Mouse (Mus musculus): Measurements from ENCODE around the gene Prkra.

Gene Prkra

DNA sequence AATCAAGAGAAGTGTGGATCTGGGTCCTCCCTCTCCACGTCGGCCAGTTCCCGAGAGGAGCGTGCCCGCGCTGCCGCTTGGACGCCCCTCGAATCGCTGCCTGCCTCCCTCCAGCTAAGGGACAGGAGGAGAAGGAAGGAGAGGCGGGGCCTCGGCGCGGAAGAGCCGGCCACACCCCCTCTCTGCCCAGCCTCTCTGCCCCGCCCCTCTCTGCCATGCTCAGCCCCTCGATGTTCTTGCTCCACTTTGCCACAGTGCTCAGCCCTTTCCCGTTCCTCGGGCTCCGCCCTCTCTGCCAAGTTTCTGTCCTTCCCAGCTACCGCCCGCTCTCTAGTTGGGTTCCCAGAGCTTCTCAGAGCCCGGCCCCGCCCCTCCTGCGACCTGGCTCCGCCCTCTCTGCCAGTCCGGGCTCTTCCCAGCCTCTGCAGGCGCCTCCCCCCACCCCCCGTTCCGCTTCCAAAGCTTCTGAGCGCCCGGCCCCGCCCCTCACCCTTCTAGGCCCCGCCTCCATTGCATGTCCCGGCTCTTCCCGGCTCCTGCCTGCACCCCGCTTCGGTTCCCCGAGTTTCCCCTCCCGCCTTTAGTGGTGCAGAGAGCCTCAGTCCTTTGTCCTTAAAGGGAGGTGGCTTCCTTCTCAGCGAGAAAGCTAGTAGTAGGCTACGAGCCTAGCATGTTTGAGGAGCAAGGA lies at the start of gene Prkra, which contains the start of gene Pjvk:
Prkra (minus strand) TSS at position 133 of the 688 bp plus-strand sequence.
Pjvk (plus strand) TSS at position 594 of the 688 bp plus-strand sequence.
- DNase-seq (ENCODE audit: low read depth) = peak; percentile 99

DNA sequence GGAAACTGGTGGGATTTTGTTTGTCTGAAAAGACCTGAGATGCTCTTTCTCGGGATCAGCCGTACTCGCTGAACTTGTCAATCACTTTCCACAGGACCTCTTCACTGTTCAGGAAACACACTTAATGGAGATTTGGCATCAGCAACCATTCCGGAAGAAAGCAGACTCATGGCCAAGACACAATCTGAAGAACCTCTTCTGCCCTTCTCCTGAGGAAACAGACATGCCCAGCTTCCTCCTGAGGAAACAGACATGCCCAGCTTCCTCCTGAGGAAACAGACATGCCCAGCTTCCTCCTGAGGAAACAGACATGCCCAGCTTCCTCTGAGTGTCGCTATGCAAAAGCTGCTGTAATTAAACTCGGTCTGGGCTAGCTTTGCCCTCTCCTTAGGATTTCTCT lies 47.5 kb upstream of the Prkra start:
- DNase-seq (ENCODE audit: low read depth) = no peak

DNA sequence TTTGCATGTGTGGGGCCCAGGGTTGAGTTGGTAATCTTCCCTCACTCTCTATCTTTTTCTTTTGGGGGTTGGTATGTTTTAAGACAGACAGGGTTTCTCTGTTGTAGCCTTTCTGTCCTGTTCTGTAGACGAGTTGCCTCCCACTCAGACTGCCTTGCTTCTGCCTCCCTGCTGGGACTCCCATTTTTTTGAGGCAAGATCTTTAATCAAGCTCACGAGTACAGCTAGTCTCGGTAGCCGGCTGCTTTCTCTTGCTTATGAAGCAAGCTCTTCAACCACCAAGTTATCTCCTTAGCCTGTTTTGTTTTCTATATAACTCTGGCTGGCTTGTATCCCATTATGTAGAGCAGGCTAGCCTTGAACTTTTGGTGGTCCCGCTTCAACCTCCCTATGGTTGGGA lies 46.0 kb upstream of the Prkra start:
- no peak for DNase-seq (ENCODE audit: low read depth)

DNA sequence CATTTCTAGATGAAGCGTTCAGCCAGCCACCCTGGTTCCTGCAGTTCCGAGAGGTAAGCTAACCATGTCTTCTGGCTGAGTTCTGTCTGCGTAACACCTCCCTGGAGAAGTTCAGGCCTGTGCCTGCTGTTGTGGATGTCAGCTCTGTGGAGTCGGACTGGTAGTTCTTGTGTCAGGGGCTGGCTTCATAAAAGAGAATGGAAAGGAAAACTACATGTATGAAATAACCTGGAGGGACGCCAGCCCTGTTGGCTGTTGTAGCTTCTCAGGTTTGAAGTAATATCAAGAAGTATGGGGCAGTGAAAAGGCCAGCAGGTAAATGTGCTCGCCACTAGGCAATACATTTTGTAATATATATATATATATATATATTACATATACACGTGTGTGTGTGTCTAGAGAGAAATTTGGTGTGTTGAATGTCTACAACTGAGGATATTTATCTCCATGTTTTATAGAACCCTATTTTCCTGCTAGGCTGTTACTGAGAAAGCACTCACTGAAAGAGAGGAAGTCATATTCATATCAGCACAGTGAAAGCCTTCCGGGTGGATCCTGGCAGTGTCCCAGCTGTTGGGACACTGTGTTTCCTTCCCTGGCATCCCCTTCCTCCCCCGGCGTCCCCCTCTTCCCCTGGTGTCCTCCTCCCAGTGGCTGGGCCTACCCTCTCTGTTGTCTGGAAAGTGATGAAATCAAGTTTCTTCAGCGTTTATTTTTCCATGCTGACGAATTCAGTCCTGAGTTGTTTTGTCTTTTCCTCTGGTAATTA lies 42.8 kb upstream of the Prkra start:
- no peak for DNase-seq (ENCODE audit: low read depth)

DNA sequence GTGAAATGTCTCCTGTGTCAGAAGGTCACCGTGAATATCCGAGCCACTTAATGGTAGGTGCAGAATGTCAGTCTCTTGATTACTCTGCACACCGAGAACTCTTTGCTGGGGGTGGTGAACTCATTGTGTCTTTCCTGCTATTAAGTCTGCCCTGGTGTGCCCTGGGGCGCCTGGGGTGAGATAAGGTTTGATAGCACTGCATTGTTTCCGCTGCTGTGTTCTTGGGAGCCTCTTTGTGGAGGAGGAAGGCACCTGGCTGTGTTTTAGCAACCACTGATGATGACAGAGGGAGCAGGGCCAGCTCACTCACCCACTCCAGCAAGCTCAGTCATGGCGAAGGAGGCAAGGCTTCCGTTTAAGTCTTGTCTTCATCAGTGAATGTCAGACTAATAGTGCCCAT lies 40.3 kb upstream of the Prkra start:
- DNase-seq (ENCODE audit: low read depth) = no peak

DNA sequence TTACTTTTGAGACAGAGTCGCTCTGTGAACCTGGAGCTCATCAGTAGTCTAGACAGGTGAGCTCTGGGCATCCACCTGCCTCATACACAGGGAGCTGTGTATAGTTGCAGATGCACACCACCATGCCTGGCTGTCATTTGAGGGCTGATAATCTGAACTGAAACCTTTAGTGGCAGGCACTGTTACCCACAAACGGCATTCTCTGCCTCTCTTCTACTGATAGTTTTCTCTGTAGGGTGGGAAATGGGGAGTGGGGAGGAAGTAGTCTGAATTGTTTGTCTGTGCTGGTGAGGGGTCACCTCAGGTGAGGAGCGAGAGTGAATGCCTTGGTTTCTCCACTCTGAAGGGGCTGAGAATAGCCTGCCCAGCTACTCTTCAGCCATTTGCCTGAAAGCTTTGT lies 39.8 kb upstream of the Prkra start:
- no peak for DNase-seq (ENCODE audit: low read depth)

DNA sequence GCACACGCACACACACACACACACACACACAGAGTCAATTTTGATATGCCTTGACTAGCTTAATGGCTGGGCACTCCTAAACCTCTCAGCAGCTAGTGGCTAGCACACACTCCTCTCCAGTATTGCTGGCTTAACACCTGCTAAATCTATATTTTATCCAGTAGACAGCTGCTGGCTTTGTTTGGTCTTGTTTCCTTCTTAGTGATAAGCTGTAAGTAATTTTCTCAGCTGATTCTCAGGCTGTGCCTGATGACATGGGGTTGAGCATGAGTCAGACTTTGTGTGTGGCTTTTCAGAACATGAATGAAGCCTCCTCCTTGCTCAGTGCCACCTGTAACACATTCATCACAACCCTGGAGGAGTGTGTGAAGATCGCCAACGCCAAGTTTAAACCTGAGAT lies 39.2 kb upstream of the Prkra start:
- no peak for DNase-seq (ENCODE audit: low read depth)

DNA sequence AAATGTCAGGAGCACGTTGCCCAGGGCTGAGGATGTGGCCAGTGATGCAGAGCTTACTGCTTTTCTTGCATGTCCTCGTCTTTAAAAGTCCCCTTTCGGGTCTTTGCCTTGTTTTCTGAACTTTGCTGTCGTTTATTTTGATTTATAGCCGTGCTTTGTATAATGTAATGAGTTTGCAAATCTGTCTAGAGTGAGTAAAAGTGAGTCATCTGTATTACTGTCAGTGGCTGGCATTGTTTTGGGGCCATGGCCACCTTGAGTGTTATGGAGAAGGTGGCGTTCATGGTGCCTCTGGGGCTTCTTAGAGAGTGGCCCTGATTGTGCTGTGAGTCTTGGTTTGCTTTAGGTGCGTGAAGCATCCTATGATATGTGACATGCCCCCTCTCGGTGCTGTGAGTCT lies 34.5 kb upstream of the Prkra start:
- DNase-seq (ENCODE audit: low read depth) = no peak

DNA sequence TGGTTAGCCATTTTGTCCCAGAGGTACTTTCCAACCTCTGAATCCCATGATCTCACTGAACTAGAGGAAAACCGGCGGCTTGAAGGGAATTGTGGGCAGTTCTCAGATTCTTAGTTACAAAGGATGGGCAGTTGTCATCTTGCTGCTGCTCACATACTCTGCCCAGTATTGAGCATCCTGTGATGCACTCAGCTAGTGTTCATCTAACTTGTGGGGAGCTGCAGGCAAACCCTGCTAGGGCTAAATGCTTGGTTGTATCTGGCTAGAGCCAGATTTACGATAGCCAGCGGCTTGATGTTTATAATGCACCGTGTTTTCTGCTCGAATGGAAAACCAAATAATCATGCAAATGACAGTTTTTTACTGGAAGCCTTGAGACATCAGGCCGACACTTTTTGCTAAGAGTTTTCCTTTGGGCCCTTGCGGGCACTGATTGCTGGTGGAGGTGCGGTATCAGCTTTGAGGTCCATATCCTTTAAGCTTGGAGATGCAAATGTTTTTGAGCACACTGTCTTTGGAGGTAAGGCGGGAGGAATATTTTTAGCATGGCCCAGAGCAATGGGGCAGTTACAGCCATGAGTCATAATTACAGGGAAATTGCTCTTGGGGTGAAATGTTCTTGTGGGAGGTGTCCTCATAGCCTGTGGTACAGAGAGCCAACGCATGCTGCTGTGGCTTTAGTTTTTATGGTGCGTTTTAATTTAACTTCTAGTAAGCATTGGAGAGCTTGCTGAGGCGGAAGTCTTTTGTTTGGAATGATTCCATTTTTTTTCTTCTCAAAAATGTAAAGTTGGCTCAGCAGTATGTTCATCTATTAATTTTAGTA lies 28.8 kb upstream of the Prkra start:
- peak; percentile 64 for DNase-seq (ENCODE audit: low read depth)

DNA sequence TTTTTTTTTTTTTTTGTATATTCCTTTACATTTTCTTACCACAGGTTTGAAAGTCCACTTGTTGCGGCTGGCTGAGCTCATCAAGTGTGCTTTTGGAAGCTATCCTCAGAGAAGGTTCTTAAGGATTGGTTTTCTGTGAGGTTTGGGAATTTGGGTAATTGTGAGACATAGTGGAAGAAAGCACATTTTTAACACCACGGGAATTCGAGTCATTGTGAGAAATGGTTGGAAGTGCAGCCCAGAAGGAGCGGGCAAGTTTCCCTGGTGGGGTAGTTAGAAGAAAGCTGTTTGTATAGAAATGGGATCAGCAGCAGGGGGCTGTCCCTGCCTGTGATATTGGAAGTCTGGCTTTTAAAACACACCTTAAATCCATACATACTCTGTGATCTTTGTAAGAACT lies 28.1 kb upstream of the Prkra start:
- no peak for DNase-seq (ENCODE audit: low read depth)

DNA sequence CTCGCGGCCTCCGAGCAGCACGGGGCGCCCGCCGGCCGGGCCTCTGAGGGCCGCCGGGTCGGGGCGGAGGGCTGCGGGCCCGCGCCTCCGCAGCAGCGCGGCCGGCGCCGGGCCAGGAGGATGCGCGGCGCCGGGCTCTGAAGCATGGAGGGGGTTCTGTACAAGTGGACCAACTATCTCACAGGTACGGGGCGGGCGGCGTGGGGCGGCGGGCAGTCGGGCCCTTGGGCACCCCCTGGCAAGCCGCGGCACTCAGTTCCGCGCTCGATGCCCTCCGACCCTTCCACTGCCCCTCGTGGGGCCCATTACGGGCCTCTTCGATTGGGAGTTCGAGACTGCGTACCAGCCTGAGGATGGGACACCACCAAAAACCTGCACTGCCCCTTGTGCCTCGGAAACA lies 27.6 kb upstream of the Prkra start:
- DNase-seq (ENCODE audit: low read depth) = no peak

DNA sequence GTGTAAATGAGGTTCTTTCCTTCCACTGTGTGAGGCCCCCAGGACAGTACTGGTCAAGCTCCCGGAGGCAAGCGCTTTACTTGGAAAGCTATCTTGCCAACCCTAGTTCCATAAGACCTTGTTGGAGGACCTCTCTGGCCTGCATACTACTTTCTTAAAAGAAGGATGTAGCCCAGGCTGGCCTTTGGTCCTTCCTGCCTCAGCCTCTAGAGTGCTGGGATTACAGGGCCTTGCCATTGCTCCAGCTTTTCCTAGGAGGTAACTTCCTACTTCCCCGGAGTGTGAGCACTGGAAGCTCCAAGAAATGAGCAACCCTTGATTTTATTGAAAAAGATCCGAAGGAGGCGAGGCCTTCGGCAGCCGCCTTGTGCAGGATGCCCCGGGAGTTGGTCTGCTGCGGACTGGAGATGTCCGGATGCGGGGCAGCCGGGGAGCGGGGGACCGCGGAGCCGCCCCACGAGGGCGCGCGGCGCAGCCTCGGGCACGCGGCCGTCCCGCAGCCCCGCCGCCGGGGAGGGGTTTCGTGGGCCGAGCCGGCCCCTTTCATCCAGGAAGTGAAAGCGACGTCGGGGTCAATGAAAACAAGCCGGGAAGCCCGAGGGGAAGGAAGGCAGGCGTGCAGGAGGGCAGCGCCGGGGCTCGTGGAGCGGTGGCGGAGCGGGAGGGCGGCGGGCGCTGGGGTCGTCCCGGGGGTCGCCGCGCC lies 27.1 kb upstream of the Prkra start, which contains the start of gene Plekha3:
Plekha3 (plus strand) TSS at position 557 of the 703 bp plus-strand sequence.
- DNase-seq (ENCODE audit: low read depth) = peak; percentile 90

DNA sequence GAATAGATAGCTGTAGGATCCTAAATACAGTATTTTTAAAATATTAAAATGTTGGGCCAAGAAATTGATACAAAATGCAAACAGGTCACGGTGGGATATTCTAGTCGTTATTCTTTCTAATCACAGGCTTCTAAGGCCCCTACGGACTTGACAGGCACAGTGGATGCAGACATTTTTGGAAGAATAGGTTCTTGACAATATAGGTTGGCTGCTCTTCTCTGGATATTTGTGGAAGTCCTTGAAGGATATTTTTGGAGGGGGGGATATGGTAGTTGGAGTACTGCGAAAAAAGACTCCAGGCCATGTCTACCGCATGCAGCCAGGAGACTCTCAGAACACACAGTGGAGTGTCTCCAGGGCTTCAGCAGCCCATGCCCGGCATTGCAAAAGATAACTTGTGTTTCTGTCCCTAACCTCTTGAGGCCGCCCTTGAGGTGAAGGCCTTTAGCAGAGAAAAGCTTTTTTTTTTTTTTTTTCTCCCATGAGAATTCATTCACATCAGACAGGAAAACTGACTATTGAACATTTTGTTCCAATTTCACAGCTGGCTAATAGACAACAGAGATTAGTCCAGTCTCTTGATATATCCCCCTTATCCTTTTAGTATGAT lies 25.8 kb upstream of the Prkra start:
- DNase-seq (ENCODE audit: low read depth) = peak; percentile 79

DNA sequence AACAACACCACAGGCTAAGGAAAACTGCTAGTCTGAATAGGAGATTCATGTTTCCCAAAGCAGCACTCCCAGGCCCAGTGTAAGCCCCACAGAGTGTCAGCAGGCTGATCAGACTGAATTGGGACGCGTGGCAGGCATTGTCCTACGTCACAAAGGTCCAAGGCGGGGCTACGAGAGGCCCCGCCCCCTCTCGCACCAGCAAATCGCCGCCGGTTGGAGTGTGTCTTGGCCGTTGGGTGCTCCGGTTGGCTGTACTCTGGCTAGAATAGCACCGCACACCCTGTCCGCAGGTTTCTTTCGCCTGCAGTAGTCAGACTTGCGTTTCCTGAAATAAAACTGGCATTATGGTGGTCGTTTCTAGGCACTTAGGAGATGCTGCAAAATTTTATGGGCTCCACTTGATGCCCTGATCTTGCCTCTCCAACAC lies 25.2 kb upstream of the Prkra start, which contains the start of gene Fkbp7:
Fkbp7 (minus strand) TSS at position 151 of the 427 bp plus-strand sequence.
- DNase-seq (ENCODE audit: low read depth) = peak; percentile 97

DNA sequence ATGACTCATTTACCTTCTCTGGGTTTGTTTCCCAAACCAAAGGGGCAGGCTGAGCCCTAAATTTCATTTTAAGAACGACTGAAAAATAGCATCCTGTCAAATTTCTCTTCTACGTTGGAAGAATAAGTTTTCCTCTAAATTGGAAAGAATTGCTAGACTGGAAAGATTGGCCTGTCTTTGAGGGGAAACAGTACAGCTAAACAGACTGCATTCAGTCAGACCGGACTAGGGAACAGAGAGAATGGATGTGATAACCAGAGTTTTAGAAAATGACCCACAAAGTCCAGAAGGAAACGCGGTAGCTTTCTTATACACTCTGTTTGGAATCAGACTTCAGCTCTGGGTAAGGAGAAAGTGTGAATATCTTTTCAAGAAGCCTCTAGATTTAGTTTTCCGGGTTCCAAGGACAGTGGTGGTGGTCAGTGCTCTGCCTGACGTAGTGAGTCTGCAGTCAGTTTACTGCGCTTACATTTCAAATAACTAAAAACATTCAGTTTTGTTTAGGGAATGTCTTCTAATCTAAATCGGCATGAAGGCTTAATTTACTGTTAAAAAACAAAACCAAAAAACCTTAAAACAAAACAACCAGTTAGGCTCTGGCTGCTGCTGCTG lies 24.4 kb upstream of the Prkra start:
- peak; percentile 32 for DNase-seq (ENCODE audit: low read depth)

DNA sequence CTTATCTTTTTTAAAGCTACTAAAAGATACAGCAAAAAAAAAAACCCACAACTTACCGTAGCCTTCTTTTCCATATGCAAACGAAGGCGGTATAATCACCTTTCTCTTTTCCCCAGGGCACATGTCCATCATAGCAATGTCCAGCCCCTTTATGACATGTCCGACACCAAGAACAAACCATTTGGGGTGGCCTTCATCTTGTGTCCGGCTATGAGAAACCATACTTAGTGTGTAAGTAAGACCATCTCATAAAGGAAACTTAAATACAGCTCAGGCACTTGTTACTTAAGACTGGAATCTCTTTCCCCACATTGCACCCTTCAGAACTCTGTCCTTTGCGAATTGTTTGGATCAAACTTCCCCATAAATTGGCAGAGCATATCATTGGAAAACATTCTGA lies 23.8 kb upstream of the Prkra start:
- no peak for DNase-seq (ENCODE audit: low read depth)

DNA sequence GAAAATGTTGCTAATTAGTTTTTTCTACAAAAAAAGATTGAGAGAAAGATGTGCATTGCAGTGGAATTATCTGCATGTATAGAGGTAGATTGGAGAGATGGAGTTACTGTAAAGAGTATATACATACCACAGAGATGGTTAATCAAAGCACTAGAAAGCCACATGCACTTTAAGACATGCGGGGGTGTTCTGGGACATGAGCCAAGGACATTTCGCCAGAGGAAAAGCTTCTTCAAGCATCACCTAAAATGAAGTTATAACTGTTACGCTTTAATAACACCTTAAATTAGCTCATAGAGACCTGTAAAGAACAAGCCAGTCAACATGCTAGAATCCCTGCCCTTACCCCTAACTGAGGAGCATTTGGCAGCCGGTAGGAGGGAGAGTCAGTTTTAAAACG lies 19.4 kb upstream of the Prkra start:
- DNase-seq (ENCODE audit: low read depth) = peak; percentile 54

DNA sequence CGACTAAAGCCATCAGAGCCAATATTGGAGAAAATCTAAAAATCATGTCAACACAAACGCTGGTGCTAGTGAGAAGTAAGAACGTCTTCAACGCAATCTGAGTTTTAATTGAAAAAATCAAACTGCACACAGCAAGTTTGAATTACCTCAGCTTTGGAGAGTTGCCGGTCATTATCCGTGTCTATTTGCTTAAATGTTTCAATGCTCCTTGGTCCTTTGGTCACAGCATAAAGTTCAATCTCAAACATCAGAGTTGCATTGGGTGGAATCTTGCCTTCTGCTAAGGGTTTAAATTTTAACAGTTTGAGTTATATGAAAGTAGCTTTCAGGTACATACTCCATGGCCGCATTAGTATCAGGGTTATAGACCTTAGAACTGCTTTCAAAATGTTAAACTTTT lies 17.7 kb upstream of the Prkra start:
- DNase-seq (ENCODE audit: low read depth) = no peak

DNA sequence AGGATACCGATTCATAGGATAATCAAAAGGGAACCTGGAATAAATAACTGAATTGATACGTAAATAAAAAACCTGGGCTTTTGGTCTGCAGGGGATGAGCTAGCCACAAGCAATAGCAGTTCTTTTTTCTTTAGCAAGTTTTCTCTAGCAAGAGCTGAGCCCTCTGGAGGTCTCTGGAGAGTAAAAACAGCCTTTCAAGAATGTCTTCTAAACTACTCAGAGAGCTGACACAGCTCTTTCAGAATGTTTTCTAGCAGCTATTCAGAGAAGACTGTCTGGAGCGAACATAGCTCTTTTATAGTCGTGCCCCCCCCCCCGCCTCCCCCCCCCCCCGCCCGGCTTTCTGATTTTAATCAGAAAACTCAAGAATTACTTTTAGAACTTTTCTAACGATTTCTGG lies 11.6 kb upstream of the Prkra start:
- DNase-seq (ENCODE audit: low read depth) = peak; percentile 48

DNA sequence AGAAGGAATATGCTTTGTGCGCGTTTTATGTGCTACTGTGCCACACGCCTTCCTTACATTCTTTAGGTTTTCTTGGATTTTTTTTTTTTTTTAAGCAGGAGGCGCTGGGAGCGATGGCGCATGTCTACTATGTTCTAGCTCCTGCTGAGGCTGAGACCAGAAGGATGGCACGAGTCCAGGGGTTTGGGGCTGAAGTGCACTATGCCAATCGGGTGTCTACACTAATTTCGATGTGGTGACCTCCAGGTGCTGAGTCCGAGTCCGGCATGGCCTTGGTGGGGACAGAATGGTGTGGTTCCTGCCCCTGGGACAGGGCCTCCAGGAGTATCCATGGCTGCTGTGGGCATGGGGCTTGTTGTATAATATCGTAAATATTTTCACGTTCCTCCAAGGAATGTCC lies 10.7 kb upstream of the Prkra start:
- no peak for DNase-seq (ENCODE audit: low read depth)

DNA sequence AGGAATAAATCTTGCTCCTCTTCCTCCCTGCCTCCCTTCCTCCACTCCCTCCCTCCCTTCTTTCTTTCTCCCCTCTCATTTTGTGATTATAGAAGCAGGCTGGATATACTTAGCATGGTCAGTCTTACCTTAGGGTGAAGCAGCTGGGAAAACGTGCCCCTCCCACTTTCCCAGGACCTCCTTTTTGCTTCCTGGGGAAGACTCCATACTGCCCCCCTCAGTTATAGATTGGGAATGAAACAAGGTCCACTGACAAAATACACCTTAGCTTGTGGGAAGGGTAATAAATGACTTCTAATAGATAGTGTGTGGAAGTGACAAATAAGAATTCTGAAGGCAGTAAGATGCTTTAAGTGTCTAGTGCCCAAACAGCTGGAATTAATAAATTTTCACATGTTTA lies 8.2 kb upstream of the Prkra start:
- peak; percentile 56 for DNase-seq (ENCODE audit: low read depth)
